Mouse (Mus musculus): Measurements from ENCODE around the gene Alpk1.
A peak's percentile ranks its signal among the peaks of the same experiment; 100 is the strongest.

The Alpk1 gene

GRCm38 (mm10) chr3:127628311-127629184, 151.8 kb downstream of the Alpk1 start:
- DNase-seq, result no peak

GRCm38 (mm10) chr3:127627956-127628310, 152.4 kb downstream of the Alpk1 start:
- DNase-seq, result no peak

- DNase-seq, result no peak
Observed at GRCm38 (mm10) chr3:127627151-127627955, 153.0 kb downstream of the Alpk1 start.

GRCm38 (mm10) chr3:127626524-127626923, 153.8 kb downstream of the Alpk1 start:
- DNase-seq, result no peak

- no peak for DNase-seq
Observed at GRCm38 (mm10) chr3:127625701-127626399, 154.5 kb downstream of the Alpk1 start.

- DNase-seq, result peak; percentile 43 to 62
Observed at GRCm38 (mm10) chr3:127625296-127625695, 155.0 kb downstream of the Alpk1 start.

All from thymus, adult 18-20 months (tissue).